Mouse (Mus musculus) cerebellum, adult 8-10 months (tissue): ENCODE measurements around the gene Gng7.
"Not testable (repeated sequence)": the region's sequence is repeated elsewhere in the genome, so short reads cannot be mapped to it uniquely, and the experiment has no call there.

Experiments
- DNase-seq: peaks from one replicate; pipeline ENCODE4 v3.0.0; 2022

The Gng7 gene

DNA sequence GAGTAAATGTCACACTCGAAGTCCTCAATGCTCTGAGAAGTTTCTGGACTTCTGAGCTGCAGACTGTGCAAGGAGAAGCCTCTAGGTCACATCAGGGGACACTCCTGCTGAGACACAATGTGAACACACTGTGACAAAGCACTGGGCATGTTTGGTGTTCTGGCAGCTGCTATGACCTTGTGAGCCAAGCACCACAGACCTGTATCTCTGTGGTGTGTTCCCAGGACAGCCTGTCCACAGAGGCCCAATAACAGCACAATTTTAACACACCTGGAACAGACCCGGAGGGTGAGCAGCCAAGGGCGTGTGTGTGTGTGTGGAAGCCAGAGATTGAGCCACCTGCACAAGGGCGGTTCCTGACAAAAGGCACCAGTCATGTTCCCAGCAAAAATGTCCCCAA, 20.1 kb downstream of the Gng7 start:
- DNase-seq = no peak

DNA sequence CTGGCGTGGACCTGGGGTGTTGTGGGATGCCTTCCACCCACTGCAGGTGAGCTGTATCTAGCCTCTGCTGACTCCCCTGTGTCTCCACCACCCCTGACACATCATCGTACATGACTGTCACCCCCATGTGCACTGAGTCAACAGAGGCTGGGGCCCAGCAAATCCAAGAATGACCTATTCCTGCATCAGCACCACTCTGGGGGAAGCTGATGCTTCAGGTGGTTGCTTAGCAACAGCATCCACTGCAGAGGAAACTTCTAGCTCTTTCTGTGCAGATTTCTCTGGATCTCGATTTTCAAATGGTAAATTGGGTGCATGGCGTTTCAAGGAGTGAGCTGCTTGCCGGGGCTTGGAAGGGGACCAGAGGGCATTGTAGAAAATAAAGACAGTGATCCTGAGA, 21.5 kb downstream of the Gng7 start:
- no peak for DNase-seq

DNA sequence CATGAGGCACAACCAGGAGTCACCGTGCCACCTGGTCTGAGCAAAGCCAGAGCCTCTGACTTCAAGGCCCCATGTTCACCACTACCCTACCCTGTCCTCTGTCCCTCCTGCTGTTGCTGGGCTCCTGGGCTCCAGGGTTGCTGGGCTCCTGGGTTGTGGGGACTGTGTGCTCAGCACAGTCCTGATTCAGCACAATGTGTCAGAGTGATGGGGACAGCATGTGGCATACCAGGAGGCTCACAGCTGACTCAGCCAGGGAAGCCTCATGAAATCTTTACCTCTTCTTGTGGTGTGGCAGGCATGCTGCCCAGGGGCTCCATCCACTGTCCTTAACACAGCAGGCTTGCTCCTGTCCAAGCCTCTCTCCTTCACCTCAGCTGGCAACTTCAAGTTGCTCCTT, 22.8 kb downstream of the Gng7 start:
- DNase-seq = no peak

DNA sequence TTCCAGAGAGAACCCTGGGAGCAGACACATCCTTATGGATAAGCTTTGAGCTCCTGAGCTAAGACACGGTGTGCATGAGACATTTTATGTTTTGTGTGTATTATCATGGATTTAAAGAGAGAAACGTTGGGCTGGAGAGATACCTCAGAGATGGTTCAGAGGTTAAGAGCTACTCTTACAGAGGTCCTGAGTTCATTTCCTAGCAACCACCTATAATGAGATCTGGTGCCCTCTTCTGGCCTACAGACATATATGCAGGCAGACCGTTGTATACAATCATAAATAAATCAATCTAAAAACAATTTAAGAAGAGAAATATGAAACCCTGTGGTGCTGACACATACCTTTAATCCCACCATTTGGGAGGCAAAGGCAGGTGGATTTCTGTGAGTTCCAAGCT, 23.7 kb downstream of the Gng7 start:
- no peak for DNase-seq

DNA sequence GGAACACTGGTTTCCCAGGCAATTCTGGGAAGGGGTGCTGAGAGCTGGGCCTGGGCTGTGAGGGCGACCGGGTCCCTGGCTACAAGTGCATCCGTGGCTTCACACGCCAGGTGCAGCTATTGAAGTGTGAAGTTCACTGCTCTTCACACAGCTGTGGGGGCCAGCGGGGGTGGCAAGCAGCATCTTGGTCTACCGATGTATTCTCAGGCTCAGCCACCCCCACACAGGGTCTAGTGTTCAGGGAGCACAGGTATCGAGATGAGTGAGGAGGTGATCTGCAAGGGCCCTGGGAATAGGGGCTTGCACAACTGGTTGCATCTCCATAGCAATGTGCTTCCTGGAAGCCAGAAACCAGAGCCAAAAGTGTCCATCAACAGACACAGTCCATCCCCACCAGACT, 24.3 kb downstream of the Gng7 start:
- DNase-seq = no peak

DNA sequence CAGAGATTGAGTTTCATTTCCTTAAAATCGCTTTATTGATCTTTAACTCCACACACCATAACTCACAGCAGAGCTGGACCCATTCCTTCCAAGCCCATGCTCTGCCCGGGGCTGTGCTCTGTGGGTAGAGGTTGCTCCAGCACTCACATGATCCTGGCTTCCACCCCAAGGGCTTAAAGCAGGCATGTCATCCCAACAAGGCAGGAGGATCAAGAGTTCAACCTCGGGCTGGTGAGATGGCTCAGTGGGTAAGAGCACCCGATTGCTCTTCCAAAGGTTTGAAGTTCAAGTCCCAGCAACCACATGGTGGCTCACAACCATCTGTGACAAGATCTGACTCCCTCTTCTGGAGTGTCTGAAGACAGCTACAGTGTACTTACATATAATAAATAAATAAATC, 24.9 kb downstream of the Gng7 start:
- DNase-seq = not testable (repeated sequence)

DNA sequence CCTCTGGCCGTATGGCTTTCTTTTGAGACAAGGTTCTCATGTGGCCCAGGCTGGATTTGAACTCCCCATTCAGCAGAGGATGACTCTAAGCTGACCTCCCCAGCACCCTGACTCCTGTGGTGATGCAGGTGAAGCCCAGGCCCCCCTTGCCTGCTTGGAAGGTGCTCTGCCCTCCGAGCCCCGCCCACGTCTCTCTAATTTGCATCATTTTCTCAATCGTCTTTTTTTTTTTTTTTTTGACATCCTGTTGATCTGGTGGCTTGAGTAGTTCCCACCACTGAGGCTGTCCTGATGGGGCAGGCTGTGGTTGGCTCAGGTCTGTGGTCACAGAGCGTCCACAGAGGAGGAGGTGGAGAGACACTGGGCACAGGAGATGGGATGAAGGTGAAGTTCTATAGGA, 25.3 kb downstream of the Gng7 start:
- no peak for DNase-seq

DNA sequence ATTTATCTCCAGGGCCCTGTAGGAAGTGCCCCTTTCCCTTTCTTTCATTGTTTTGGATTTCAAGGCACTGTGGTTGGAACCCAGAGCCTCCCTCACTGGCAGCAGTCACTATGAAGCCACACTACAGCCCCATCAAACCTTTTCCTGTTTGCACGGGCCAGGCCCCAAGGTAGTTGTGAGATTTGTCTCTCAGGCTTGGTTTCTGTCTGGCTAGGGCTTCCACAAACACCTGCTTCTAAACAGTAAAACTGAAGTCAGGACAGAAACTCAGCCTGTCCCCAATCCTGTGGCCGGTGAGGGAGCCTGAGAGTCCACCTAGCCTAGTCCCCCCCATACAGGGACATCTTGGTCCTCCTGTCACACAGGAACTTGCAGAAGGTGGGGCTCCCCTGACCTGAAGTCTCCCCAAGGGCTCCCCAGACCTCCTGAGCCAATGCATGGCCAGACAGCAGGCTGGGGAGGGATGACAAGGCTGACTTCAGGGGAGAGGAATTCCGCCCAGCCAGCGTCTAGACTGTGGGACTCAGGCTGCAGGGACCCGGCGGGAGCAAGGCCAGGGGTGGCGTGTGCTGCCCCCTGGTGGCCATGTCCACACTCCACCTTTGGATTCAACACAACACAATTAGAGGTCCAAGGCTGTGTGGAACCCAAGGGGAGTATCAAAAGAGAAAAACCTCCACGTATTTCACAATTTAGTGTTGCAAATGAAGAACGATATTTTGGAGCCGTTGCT, 26.9 kb downstream of the Gng7 start:
- DNase-seq = peak; percentile 83

DNA sequence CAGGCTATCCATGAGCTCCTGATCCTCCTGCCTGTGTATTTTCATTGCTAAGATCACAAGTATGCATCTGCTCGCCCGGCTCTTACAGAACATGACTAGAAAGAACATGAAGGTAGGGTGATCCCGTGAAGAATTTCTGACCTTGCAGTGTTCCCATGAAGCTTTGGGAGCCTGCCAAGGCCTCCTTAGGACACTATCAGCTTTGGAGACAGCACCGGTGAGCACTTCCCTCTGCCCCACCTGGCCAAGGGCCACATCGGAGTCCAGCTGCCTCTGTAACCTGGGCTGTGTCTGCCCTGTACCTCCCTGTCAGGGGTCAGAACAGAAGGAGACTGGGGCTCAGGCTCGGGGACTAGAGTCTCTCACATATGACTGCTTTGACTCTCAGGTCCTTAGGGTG, 28.0 kb downstream of the Gng7 start:
- DNase-seq = no peak

DNA sequence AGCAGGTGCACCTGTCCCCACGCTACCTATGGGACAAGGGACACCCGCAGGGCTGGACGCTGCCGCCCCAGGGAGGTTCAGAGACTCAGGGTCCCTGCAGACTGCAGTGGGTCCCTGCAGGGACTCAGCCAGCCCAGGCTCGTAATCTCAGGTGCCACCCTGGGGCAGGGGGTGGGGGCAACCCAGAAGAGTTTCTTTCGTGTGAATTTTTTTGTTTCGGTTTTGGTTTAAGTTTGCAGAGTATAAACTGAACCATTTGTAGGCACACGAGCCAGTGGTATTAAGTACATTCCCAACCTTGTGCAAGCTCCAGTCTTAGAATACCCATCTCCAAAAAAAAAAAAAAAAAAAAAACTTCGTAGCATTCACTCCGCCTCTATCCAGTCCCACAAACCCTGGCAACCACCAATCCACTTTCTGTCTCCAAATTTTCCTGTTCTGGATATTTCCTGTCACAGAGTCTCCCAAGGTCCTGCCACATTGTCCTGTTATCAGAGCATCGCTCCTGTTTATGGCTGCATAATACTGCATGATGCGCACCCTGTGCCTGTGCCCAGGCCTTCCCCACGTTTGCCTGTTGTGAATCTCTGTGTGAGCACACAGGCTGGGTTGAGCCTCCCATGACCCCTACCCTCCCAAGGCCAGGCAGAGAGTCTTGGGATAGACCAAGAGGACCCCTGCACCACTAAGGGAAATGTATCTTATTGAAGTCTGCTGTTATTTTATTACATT, 28.6 kb downstream of the Gng7 start:
- no peak for DNase-seq

DNA sequence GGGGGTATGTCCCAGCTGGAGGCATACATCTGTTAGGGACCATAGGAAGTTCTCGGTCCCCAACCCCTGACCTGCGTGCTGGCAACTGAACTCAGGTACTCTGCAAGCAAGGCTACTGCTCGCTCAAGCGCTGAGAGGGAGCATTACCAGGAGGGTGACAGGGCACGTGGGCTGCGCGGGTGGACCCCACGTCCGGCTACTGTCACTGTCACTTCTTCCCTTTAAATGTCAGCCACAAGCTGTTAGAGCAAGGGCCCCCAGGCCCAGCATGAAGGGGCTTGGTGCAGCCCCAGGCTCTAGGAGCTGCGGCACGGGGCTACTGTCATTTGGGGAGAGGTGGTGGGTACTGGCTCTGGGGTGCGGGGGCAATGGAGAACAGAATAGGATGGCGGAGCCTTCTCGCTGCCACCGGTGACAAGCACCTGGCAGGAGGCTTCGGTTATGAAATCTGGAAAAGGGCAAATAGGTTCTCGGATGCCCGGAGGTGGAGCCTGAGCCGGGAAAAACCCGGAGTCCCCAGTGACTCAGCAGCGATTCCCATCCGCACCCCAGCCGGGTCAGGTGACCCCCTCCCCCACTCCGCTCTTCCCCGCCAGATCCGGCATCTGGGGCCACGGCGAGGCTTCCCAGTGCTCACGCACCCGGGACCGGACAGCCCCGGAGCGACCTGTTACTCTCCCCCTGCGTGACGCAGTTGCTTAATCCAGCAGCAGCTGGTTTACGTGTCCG, 29.3 kb downstream of the Gng7 start:
- DNase-seq = peak; percentile 61

DNA sequence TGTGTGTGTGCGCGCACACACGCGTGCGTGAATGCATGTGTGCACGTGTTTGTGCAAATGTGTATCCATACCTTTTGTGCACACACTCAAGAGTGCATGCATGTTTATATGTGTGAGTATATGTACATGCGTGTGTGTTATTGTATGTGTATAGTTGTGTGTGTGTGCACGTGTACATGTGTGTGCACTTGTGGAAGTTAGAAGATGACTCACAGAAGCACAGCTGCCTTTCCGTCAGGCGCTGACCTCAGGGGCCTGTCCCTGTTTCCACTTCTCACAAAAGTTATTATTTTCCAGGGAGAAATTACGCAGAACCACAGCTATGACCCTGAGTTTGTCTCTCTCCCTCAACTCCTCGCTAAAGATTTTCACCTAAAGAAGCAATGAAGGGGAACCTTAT, 30.5 kb downstream of the Gng7 start:
- DNase-seq = no peak

DNA sequence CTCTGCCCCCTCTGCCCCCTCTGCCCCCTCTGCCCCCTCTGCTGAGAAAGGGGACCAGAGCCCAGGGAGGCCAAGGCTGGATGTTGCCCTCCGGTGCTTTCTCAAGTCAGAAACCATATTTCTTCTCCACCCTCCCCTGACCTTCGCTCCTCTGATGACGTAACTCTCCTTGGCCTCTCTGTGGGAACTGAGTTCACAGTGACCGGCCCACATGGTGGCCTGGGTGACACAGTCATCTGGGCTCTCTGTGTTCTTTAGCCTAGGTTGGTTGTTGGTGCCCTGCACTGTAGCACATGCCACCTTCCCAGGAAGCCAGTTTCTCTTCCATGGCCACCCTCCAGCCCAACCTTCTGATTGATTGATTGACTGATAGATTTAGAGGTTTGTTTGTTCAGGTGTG, 32.4 kb downstream of the Gng7 start:
- DNase-seq = no peak

DNA sequence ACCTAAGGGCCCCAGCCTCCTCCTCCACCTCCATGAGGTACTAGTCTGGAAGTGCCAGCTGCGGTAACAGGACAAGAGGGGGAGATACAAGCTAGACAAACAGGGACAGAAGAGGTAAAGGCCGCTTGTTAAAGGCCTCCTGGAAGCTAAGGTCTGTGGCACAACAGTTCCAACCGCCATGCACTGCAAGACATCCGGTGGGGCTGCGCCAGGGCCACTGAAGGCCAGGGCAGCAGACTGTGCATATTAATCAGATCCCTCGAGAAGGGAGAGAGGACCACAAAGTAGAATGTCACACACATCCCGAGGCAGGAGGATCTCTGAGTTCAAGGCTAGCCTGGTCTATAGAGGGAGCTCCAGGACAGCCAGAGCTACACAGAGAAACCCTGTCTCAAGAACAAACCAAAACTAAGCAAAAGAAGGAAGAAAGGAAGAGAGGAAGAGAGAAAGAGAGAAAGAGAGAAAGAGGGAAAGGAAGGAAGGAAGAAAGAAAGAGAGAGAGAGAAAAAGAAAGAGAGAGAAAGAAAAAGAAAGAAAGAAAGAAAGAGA, 33.1 kb downstream of the Gng7 start:
- no peak for DNase-seq

DNA sequence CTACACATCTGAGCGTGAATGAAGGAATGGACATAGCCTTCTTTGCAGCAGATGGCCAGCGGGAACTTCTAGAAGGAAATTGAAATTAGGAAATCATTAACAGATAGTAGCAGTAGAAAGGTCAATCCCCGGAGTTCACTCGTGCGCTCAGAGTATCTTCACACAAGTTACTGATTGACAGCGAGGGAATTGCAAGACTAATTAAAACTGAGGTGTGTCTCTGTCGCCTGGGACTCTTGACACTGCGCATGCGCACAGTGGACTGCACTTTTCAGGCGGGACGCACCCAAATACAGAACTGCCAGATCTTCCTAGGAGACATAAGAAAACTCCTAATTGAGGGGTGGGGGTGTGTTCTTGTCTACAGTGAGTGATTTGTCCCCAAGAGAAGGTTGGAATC, 39.3 kb downstream of the Gng7 start:
- no peak for DNase-seq

DNA sequence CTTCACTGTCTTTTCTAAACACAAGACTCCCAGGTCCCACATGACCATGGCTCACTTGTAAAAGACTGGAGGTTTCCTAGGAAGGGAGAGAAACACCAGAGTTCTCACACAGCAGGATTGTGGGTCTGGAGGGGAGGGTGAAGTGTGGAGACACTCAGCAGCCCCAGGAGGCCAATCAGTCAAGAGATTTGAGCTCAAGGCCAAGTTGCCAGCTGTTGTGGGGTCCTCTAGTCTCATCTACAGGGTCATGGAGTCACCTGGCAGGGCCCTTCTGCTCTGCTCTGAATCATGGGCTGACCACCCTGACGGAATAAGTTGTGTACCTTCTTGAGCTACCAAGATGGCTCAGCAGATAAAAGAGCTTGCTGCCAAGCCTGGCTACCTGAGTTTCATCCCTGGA, 41.0 kb downstream of the Gng7 start:
- no peak for DNase-seq

DNA sequence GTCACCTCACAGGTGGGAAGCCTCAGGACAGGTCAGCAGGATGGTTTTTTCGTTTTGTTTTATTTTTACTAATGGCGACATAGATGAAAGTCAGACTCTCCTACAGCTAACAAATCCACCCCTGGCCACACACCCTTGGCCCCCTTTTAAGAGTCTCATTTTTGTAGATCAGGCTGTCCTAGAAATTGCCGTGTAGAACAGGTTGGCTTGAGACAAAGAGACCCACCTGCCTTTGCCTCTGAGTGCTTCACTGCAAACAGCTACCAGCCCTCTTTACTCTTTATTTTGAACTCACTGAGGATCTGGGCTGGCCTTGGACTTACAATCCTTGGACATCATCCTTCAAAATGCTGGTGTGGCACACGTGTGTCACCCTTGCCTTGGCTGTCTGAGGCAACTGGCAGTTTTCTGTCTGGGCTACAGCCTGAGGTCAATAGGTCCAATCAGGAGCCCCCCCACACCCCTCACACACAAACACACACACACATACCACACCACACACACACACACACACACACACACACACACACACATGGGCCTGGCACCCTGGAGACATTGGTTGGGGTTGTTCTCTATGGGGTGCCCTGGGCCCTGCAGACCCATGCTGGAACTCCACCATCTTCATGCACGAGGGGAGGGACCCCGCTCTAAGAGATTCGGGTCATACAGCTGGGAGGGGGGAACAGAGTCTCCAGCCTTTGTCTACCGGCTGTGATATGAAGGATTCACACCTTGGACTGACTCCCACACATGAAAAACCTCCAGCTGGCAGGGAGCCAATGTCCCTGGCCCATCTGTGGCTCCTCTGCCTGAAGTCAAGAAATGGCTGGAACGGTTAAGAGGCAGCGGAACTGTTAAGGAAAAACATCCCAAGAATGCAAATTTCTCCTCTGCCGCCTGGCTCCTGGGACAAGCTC, 42.4 kb downstream of the Gng7 start:
- DNase-seq = peak; percentile 78

DNA sequence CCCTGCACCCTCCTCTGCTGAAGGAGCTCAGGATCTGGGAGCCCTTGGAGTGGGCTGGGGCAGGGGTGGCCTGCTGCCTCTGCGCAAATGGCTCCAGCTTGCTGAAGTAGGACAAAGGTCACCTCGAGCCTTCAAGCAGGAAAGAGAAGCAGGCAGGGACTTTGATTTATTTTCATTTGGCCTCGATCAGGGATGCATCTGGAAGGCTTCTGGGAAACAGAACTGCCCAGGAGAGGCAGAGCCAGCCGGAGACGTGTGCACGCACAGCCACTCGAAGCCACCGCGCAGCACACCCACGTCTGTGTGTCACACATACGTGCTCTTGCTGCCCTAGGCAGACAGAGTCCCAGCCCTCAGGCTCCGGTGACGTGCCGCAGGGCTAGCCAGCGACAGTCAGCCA, 43.2 kb downstream of the Gng7 start:
- DNase-seq = no peak

DNA sequence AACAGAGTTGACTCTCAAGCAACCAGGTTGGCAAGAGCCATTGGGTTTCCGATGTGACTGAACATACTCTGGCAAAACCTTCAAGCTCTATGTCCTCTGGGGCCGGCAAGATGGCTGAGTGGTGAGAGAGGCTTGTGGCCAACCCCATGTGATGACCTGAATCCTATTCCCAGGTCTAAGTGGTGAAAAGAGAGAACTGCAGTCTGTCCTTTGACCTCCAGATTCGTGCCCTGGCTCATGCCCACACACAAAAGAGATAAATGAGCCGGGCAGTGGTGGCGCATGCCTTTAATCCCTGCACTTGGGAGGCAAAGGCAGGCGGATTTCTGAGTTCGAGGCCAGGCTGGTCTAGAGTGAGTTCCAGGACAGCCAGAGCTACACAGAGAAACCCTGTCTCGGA, 44.6 kb downstream of the Gng7 start:
- no peak for DNase-seq

DNA sequence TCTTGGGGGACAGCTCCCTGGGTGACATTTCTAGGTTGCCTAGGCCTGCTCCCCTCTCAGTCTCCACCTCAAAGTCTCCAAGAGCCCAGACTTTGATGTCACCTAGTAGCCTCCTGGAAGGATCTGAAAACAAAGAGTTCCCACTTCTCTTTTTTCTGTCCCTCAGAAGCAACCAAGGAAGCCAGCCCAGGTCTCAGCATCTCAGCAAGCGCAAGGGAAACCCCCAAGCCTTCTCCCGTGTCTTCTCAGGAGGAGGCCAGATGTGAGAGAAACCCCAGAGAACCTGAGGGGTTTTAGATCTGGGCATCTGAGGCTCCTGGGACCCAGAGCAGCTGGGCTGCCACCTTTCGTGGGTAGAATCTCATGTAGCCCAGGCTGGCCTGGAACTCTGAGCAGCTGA, 45.4 kb downstream of the Gng7 start:
- no peak for DNase-seq

DNA sequence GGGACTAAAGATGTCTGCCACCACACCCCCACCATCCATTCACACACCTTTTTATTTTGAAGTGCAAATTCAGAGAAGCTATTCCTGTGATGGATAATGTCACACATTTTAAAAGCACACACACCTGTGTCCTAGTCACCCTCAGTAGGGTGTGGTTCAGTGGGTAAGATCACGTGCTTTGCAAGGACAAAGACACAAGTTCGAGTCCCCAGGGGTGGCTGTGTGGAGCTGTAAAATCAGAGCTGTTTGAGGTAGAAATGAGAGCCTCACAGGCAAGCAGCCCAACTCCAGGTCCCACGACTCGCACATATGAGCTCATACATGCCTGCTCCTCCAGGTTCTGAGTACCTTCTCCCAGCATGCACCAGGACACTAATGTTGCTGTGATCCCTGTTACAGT, 46.6 kb downstream of the Gng7 start:
- DNase-seq = no peak

DNA sequence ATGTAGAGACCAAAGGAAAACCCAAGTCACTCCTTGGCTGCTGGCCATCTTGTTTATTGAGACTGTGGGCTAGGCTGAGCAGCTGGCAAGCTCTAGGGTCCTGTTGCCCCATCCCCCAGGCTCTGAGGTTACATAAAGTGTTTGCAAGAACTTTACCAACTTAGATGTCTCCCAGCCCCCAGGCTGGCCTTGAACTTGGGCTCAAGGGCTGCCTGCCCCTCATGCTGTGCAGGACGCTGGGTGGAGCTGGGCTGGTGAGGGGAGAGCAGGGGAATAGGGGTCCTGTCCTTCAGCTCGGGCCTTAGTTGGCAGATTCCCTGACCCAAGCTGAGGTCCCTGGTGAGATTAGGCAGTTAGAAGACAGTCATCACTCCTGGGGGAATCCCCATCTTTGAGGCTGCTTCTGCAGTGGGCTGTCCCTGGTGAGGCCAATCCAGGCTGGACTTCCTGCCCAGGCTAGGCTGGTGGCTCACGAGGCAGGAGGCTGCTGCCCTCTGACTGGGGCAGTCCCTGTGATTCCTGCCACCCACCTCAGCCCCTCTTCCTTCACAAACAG, 47.6 kb downstream of the Gng7 start:
- DNase-seq = no peak
